Mouse (Mus musculus): ENCODE results near the gene Cpox. TPM values are rescaled to one million over a fixed set of nuclear protein-coding genes. Genes with fewer than 3 reads are reported as not detected.
A peak's percentile ranks its signal among the peaks of the same experiment; 100 is the strongest.
"Not testable (repeated sequence)": the region's sequence is repeated elsewhere in the genome, so short reads cannot be mapped to it uniquely, and the experiment has no call there.

The Cpox gene
- 10 to 100 TPM; 20.3 to 28.0 (median 21.7) TPM for total RNA-seq (2022)

- DNase-seq: peak; percentile 78
These were observed at the start of gene Cpox for GRCm38 (mm10) chr16:58669917-58670630. Gene Cpox (plus strand): TSS chr16:58670292.

DNA sequence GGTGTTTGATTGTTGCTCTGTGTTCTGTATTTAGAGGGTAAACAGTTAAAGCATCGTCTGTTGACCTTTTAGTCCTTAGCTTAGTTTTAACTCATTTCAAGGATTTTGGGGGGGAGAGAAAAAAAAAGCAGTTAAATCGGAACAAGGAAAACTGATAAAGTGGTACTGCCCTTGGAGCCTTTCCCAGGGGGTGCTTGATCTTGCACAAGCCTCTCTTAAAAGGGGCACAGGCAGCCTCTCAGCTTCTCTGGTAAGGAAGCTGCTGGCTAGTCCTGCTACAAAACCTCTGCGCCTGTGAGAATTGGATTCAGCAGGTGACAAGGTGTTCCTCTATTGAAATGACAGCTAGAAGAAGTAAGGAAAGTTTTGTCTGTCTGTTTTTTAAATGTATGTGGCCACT lies 47.7 kb upstream of the Cpox start:
- DNase-seq: no peak

DNA sequence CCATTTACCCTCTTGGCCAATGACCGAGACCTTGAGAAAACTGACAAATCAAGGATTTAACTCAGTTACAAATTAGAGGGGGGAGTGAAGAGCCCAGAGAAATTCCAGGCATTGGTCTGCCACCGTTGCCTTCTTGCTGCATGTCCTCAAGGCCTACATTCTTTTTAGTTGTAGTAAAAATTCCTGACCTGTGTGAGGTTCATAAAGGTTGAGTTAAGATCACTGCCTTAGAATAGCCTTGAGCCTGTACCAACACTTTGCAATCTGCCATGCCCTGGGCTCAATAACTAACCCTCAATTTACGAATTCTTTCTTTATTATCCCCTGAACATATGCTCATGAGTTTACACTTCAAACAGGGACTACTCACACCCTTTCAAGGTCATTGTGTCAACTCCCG lies 47.0 kb upstream of the Cpox start:
- DNase-seq: no peak

- no peak for DNase-seq
These were observed 46.1 kb upstream of the Cpox start for GRCm38 (mm10) chr16:58623944-58624343.

DNA sequence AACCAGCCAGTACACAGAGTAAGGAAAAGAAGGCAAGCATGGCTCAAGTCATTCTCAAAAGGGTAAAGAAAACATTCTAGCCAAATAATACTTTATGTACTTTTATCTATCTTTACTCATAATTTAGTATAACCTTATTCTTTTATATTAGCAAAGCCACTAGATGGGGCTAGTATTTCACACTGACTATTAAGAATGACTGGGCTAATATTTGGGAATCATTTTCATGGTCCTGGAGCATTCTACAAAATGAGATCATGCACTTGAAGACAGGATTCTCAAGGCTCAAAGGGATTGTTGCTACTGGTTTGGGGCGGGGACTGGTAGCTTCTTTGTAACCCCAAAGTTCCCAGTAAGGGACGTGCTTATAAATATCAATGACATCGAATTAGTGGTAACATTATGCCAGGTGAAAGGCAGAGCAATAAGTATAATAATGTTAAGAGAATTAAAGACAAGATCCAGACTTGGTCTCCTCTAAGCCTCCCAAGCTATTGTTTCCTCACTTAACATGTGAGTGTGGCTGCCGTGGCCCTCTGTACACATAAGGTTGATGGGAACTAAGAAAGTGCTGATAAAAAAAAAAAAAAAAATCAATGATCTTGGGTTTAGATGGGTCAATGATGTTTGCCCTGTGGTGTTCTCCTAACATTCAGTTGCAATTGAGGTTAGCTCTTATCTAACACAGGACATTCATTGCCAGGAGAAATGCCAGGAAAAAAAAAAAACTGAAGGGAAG lies 42.3 kb upstream of the Cpox start:
- DNase-seq: no peak

GRCm38 (mm10) chr16:58628336-58628680 lies 41.8 kb upstream of the Cpox start:
- DNase-seq: no peak

- DNase-seq: no peak
These were observed 41.1 kb upstream of the Cpox start for GRCm38 (mm10) chr16:58628968-58629367.

- DNase-seq: no peak
These were observed 40.4 kb upstream of the Cpox start for GRCm38 (mm10) chr16:58629736-58630135.

- no peak for DNase-seq
These were observed 34.2 kb upstream of the Cpox start for GRCm38 (mm10) chr16:58635866-58636265.

- DNase-seq: no peak
These were observed 32.6 kb upstream of the Cpox start for GRCm38 (mm10) chr16:58637448-58637847.

DNA sequence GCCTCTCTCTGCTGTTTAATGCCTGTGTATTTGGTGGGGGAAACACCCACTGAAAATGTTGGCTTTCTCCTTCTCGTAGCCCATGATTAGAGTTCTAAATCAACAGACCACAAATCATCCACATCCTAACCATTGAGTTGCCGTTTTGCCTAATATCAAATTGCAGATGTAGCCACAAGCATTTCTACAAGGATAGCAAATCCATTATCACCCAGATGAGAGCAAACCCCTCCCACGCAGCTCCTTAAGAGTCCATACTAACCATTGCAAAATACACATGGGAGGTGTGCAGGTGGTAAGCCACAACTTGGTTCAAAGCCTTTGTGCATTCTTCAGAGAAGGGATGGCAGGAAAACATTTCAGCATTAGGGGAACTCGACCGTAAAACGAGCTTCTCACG lies 32.1 kb upstream of the Cpox start:
- DNase-seq: no peak

DNA sequence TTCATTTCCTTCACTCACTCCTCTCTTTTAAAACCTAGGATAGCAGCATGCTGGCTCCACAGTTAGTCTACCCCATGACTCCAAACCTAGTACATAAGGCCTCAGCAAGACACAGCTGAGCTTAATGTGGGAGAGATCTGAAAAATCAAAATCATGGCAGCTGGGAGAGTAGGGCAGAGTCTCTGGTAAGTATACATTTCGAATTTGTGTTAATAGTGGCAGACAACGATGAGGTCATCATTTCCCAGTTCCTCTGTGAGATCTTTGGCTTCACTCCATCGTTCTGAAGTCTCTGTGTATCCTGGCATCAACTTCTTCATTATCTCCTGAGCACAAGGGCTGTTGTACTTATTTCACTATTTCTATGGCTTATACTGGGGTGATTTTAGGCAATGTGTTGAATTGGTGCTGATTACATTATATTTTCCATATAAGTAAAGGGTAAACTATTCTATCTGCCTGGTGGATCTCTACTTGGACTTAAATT lies 31.4 kb upstream of the Cpox start, which contains the start of gene E330017A01Rik:
Gene E330017A01Rik, minus strand, starts transcription at position 51 of the 487 bp plus-strand sequence.
- DNase-seq: no peak

- DNase-seq: no peak
These were observed 20.1 kb upstream of the Cpox start for GRCm38 (mm10) chr16:58649979-58650378.

DNA sequence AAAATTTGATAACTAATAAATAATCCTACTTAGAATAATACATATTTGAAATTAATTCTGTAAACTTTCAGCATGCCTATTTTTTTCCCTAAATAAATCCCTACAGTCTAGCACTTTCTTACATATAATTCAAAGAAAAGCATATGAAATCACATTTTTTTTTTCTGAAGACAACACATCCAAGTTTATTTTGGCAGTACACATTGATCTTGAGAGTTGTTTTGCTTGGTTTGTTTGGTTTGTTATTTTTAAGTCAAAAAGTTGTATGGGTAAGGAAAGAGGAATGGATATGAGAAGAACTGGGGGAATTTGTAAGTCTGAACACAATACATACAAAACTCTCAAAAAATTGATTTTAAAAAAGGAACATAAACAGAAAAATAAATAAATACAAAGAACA lies 14.3 kb upstream of the Cpox start:
- no peak for DNase-seq

- DNase-seq: no peak
These were observed 13.6 kb upstream of the Cpox start for GRCm38 (mm10) chr16:58656526-58656925.

DNA sequence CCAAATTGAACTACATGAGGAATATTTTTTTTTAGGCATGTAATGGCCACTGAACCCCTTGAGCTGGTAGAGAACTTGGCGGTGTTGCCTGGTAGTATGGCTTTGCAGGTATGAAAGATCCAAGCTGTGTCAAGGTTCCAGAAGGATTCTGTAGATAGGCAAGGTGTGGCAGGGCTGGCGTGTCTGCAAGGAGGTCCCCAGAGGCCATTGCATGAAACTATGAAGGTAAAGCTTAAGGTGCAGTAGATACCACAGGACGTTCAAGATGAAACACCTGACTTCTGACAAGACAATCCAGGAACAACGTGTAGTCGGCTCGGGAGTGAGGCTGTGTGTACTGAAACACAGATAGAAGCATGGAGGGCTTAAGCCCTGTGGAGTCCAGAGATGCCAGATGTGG lies 11.4 kb upstream of the Cpox start:
- DNase-seq: no peak

- no peak for DNase-seq
These were observed 8.3 kb upstream of the Cpox start for GRCm38 (mm10) chr16:58661826-58662225.

GRCm38 (mm10) chr16:58662287-58662791 lies 7.8 kb upstream of the Cpox start:
- no peak for DNase-seq

DNA sequence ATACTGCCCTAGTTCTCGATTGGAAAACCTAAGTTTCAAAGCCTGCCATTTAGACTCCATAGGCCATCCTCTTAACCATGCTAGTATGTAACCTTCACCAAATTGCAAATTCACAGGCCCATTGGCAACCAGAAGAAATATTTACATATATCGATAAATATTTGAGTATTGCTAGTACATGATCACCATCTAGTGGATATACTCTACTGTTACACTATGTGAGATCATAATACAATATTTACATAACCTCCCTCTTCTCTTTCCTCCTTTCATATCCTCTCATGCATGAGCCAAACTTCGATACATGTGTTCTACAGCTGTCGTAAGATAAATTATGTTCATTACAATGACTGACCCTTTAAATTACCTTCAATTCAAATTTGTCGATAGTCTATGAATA lies 7.1 kb upstream of the Cpox start:
- DNase-seq: no peak

GRCm38 (mm10) chr16:58663816-58664215 lies 6.3 kb upstream of the Cpox start:
- DNase-seq: no peak

DNA sequence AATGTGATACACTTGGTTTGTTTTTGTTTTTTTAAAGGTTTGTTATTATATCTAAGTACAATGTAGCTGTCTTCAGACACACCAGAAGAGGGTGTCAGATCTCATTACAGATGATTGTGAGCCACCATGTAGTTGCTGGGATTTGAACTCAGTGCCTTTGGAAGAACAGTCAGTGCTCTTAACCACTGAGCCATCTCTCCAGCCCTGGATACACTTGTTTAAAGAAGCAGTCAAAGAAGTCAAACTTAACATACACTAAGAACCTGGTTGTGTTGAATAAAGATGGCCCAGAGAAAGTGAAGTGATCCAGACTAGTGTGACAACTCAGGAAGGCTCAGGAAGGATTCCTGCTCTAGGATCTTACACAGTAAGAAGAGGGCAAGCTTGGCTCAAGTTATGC lies 5.0 kb upstream of the Cpox start:
- not testable (repeated sequence) for DNase-seq

GRCm38 (mm10) chr16:58666681-58667080 lies 3.4 kb upstream of the Cpox start:
- not testable (repeated sequence) for DNase-seq

DNA sequence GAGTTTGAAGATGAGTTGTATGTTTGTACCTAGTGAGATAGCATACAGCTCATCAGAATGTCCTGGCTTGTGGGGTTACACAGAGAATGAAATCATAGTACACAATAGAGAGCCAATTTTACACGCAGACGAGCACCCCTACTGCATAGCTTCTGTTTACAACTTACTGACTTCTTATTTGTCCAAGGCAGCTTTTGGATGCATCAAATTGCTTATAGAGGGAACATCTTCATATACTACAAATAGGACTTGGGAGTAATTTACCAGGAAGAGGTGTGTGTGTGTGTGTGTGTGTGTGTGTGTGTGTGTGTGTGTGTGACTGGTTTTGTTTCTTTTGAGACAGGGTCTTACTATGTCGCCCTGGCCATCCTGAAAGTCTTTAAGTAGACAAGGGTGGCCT lies 1.5 kb upstream of the Cpox start:
- no peak for DNase-seq

- DNase-seq: no peak
These were observed 828 bp upstream of the Cpox start for GRCm38 (mm10) chr16:58669264-58669663.

Measured in adrenal gland, adult 8-10 months (tissue).